Mouse (Mus musculus): ENCODE measurements around the gene 2810021J22Rik.
"Not testable (repeated sequence)": the region's sequence is repeated elsewhere in the genome, so short reads cannot be mapped to it uniquely, and the experiment has no call there.

Gene 2810021J22Rik

DNA sequence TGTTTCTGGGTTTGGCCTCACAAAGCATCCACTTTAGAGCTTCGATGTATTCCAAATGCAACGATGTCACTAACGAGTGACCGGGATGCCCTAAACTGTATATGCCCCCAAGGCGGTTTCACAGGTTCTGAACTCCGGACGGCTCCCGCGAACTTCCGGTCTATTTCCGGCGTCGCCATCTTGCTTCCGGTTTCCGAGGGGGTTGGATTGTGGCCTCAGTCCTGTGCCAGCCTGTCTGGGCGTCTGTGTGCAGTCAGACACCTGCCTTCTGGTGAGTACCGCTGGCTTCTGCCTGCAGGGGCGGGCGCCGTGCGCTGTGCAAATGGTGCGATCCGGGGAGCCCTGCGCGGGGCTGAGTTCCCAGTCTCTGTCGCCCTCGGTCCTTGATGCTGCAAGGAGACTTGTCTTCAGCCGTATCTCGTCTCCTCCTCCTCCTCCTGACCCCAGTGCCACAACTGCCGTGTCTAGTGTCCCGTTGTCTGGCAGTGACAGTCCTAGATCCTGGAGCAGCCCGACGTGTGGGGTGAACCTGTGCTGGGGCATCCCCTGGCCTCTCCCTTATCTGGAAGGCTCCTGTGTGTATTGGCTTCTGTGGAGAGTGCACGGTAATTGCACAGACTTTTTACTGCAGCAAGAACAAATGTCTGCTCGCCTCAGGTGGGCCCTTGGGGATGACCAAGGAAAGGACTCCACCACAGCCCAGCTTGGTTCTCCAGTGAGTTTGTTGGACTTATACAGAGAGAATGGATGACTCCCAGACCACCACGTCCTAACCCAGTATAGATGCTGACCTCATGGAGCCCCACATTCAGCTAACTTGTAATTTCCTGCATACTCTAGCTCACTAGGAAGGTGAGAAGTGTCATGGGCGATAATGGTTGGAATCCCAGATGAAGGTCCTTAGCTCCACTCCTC is at the start of gene 2810021J22Rik:
Gene 2810021J22Rik (plus strand): TSS at position 178 of the 915 bp plus-strand sequence.
- DNase-seq, result peak; percentile 84 to 90

GRCm38 (mm10) chr11:58828937-58829336 is 38.1 kb upstream of the 2810021J22Rik start, which contains the start of gene Olfr312:
TSS of gene Olfr312 (plus strand) at chr11:58829237.
- not testable (repeated sequence) for DNase-seq

- peak in 1 of 2 experiments; percentile 52 for DNase-seq
Measured at GRCm38 (mm10) chr11:58829764-58830163, 37.3 kb upstream of the 2810021J22Rik start.

- DNase-seq, result peak; percentile 45 to 70
Measured at GRCm38 (mm10) chr11:58832541-58832940, 34.5 kb upstream of the 2810021J22Rik start.

GRCm38 (mm10) chr11:58838951-58839350 is 28.1 kb upstream of the 2810021J22Rik start, which contains the start of gene Olfr311:
TSS of gene Olfr311 (plus strand) at chr11:58839251.
- DNase-seq, result not testable (repeated sequence)

GRCm38 (mm10) chr11:58846919-58847461 is 20.0 kb upstream of the 2810021J22Rik start, which contains the start of gene Gm12258:
TSS of gene Gm12258 (plus strand) at chr11:58847158.
- DNase-seq, result peak; percentile 77 to 86

DNA sequence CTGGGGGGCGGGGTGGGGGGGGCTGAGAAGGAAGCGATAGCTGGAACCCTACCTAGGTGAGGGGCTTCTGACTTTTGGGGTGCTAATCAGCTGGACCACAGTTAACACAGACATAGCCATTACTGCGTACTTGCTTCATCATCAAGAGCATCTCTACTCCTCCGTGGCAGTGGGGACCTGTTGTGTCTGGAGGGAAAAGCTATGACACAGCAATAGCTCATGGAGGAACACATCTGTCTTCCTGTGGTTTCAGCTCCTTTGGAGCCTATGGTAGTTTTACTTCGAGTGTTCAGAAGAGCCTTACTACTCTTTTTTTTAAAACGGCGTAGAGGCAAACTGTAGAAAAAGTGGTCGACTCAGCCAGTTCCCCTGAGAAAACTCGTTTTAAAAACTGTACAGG is 19.4 kb upstream of the 2810021J22Rik start:
- peak in 1 of 2 experiments; percentile 38 for DNase-seq

GRCm38 (mm10) chr11:58849731-58850130 is 17.3 kb upstream of the 2810021J22Rik start:
- no peak for DNase-seq

DNA sequence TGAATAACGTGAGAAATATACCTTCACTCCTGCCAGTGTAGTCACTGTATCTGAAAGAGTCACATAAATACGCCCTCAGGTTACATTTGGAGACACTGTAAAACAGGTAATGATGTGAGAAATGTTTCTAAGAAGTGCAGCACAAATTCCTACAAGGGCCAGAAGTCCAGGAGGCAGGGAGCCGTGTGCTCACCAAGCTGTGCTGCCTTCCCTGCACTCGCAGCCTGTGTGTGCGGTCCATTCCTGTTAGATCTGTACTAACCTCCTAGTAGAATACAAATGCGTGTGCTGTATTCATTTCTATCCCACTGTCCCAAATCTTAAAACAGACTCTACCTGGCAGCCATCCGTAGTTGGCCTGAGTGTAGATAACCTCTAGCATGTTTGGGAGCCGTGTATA is 6.3 kb upstream of the 2810021J22Rik start:
- no peak for DNase-seq

DNA sequence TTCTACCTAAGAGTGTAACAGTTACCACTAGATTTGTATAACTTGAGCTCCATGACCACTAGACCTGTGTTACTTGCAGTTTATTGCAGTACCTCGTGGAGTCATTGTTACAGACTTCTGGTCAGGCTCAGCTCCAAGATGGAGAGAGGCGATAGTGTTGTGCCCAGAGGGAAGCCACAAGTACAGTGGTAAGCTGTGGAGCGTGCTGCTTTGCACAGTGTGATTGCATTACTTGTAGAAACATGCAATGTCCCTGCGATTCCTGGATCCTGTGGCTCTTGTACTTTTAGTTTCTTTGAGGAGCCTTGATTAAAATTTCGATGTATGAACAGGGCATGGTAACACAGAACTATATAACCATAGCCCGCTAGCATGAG is 926 bp downstream of the 2810021J22Rik start:
- DNase-seq, result no peak

DNA sequence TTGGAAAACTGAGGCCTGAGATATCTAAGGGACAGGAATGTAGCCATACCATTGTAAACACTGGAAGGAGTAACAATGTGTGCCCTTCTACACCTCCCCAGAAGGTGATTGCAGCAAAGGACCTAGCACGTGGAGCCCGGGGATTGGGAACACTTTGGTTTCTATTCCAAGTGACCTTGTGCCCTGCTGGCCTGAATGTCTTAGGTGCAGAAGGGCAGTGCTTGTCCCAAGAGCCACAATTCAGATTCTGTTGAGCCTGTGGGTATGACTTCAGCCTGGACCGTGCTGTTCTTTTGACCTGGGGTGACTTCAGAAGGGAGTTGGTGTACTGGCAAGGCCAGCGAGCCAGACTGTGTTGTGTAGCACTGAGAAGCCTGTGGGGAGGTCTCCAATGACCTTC is 3.9 kb downstream of the 2810021J22Rik start:
- no peak for DNase-seq

DNA sequence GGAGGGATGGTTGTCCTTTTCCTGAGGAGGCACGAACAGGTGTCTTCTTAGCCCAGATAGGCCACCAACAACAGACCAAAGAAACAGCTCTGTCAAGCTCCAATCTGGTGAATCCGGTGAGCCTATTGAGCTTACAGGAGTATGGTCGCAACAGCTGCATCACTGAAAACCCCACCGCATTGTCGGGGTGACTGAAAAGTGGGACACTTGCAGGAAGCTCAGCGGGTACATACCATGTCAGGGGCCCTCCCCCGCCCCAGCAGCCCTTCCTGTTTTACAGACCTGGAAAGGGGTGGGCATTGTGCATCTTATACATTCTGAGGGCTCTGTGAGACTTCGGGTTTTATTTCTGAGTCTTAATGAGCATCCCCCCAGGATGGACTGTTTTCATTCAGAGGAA is 16.7 kb downstream of the 2810021J22Rik start:
- DNase-seq, result peak; percentile 84 to 91

DNA sequence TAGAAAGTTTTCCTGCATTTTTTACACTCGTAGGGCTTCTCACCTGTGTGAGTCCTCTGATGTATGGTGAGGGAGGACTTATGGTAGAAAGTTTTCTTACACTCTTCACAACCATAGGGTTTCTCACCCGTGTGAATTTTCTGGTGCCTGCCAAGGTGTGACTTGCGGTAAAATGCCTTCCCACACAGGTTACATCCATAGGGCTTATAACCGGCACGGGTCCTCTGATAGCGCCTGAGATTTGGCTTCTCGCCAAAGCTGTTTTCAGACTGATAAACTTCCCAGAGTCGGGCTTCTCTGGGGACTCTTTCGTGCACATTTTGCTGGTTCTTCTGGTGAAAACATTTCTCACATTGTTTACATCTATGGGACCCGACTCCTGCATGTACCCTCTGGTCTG is 23.5 kb downstream of the 2810021J22Rik start:
- no peak for DNase-seq

DNA sequence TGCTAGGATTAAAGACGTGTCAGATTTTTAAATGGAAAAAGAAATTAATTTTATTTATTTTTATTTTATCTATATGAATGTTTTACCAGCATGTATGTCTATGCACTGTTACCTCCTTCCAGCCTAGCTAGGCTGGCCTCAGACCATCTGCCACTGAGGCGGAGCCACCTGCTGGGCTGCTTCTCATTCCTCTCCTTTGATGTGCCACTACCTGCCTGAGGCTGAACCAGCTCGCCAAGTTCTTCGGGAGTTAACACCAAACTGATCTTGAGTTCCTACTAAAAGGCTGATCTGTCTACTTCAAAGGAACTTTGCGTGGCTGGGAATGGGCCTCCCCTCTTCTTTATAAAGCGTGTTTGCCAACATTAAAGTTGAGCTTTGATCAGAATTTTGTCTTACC is 27.4 kb downstream of the 2810021J22Rik start:
- DNase-seq, result peak; percentile 43 to 44

DNA sequence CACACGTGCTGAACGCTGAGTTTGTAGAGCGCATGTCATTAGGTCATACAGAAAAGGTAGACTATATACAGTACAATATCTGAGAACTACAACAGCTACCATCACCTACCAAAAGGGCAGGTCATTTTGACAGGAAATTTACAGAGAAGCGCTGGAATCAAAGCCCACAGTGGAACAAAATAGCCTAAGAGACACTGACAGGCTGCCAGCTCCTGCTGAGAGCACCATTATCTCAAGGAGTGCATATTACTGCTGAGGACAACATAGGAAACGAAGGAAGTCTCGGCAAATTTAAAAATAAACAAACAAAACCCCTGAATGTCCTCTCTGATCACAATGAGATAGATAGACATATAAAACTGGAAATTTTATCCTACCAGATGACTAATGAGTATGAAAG is 30.5 kb downstream of the 2810021J22Rik start:
- no peak for DNase-seq

- no peak for DNase-seq
Measured at GRCm38 (mm10) chr11:58901080-58901479, 34.1 kb downstream of the 2810021J22Rik start.

DNA sequence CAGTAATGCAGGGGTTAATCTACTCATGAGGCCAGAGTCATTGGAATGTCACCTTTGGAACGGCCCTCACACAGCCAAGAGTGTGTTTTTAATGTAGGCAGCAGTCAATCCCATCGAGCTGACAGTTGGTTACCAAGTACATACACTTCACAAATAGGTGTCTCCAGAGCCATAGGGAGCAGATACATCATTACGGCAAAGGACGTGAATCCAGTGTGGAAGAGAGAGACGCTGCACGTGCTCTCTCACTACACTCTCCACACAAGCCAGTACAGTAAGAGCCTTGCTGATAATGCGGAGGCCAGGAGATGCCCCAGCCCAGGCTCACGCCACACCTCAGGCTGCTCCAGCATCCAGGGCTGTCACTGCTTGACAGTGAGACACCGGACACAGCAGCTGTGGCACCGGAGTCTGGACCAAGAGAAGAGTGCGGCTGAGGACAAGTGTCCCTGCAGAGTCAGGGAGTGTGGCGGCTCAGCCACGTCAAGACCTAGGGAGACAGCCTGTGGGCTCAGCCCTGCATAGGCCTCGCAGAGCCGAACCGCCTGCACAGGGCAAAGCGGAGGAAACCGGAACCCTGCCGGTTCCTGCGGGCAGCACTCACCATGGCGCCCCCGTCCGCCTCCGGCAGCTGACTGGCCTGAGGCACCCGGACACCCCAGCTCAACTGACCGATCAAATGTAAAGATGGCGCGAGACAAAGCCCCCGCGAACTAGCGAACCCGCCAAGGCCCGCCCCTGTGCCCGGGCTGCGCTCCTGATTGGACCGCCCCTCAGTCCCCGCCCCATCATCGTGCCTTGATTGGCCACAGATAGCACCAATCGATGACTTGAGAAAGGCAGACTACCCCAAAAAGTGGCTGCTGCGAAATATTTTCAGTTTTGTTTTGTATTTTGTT is 36.7 kb downstream of the 2810021J22Rik start, which contains the start of gene Zfp39:
Gene Zfp39 (minus strand): TSS at position 715 of the 899 bp plus-strand sequence.
- DNase-seq, result peak; percentile 92 to 95

DNA sequence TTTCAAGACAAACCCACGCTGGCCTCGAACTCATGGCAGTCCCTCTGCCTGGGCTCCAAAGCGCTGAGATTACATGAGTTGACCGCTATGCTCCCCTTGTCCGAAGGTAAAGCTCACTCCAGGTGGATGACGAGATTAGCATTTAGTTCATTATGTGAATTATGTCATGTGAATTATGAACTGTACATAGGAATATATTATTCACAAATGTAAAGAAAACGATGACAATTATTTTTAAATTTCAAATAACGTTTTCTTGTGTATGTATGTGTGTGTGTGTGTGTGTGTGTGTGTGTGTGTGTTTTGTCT is 37.3 kb downstream of the 2810021J22Rik start:
- DNase-seq, result no peak

- DNase-seq, result peak in 1 of 2 experiments; percentile 20
Measured at GRCm38 (mm10) chr11:58904838-58905237, 37.8 kb downstream of the 2810021J22Rik start.

GRCm38 (mm10) chr11:58913776-58914175 is 46.8 kb downstream of the 2810021J22Rik start:
- DNase-seq, result no peak

DNA sequence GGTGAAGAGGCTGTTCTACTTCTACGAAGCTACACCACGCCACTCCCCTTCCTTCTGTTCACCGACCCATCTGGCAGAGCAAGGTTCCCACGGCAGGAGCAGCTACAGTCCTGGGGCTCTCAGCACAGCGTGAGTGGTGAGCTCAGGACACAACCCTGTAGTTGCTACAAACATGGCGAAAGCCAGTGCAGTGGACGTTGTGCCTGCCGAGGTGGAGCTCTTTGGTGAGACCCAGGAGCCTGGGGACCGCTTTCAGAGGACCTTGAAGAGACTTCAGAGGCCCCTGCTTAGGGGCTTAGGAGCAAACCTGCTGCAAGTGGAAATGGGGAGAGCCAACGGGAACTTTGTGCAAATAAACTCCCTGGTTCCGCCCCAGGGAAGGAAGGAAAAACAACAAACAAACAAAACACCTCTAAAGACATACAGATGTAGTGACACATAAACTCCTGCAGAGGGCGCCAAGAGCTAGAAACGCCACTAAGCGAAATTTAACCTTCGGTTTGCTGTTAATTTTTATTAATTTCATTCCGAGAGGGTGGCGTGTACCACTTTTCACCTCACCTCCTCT is 47.5 kb downstream of the 2810021J22Rik start:
- DNase-seq, result no peak
